Mouse (Mus musculus): ENCODE data around the gene Nfkbil1.

Nfkbil1 gene

DNA sequence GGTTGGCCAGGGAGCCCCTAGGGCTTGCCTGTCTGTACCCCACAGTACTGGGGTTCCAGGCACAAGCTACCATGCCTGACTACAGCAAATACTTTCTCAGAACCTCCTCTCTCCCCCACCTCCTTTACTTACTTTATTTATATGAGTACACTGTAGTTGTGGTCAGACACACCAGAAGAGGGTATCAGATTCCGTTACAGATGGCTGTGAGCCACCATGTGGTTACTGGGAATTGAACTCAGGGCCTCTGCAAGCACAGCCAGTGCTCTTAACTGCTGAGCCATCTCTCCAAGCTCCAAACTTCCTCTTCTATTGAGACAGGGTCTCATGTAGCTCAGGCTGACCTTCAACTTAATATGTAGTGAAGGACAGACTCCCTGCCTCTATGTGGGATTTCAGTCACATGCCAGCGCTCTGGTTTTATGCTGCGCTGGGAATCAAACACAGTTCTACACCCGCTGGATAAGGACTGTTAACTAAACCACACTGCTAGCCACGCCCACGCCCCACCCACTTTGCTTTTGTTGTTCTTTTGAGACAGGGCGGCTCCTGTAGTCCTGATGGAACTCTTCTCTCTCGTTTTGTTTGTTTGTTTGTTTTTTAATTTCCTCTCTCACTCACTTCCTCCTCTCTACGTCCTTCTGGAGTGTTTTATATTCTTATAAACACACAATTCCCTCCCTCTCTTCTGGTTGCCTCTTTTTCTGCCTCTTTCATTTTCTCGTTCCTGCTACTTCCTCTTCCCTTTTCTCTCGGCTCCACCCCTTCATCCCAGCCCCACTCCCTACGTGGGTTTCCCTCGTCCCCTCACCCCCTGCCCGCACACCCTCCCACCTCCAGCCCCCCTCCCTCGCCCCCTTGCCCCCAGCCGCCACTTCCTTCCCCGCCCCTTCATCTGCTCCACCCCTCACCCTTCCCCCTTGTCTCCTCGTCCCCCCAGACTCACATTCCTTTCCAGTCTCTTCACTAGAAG lies 49.7 kb downstream of the Nfkbil1 start:
- in situ Hi-C loops (cut with MboI, MseI), result no loop called here

DNA sequence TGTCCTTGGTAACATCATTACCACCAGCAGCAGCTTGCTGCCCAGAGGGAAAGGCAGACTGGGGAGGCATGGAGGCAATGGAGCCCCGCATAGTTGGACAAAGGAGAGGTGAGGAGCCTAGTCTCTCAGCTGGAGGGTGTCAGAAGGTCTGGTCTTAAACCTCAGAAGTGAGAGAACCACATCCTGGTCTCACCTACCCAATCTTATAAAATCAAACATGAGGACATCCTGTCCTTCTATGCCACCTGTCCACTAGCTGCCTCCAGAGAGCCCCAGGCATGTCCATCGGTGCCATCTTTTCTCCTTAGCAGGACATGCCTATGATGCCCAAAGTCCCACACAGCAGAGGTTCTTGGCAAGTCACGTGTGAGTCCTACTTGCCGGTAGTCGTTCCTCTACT lies 55.5 kb downstream of the Nfkbil1 start:
- in situ Hi-C loops (cut with MboI, MseI), result no loop called here

DNA sequence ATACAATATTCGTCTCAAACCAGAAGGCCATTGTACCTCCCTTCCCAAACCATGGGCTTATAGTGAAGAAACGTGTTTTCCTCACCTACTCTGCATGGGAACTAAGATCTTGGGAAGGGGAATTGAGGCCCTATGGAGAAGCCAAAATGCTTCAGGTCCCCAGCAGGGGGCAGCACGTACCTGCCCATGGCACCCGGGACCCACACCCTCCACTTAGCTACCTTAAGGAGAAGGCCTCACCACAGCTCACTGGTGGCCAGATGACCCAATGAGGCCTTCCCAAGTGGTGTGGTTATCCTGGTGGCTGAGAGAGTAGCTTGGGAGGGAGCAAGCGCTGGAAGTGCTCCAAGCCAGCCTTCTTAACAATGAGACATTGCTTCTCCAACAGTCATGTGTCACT lies 57.1 kb downstream of the Nfkbil1 start:
- in situ Hi-C loops (cut with MboI, MseI), result no loop called here

DNA sequence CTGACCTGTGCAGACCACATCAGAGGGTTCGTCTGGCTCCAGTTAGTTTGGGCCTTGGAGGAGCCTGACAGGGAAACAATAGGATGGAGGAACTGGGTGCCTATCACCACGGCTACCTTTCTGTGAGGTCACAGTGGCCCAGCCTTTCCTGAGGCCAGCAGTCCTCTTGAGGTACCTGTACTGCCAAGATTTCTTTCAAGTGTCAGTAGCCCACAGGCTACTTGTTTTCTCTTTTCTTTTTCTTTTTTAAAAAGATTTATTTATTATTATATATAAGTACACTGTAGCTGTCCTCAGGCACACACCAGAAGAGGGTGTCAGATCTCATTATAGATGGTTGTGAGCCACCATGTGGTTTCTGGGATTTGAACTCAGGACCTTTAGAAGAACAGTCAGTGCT lies 59.6 kb downstream of the Nfkbil1 start, which contains the start of gene Aif1:
Gene Aif1, minus strand, starts transcription at position 101 of the 400 bp plus-strand sequence.
- in situ Hi-C loops (cut with MboI, MseI), result no loop called here

DNA sequence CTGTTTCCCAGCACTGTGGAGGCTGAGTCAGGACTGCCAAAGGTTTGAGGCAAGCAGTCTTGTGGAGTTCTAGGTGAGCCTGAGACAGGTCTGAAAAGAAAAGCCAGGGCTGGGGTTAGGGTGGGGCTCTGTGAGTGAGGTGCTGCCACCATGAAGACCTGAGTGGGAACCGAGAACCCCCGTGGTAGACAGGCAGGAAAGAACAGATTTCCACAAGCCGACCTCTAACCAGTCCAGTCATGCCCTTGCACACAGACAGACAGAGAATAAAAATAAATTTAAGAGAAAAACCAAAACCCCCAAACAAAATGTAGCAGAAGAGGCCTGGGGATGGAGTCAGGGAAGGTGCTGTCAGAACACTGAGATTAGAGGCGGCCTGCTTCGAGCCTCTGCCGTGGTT lies 60.2 kb downstream of the Nfkbil1 start:
- in situ Hi-C loops (cut with MboI, MseI), result no loop called here

DNA sequence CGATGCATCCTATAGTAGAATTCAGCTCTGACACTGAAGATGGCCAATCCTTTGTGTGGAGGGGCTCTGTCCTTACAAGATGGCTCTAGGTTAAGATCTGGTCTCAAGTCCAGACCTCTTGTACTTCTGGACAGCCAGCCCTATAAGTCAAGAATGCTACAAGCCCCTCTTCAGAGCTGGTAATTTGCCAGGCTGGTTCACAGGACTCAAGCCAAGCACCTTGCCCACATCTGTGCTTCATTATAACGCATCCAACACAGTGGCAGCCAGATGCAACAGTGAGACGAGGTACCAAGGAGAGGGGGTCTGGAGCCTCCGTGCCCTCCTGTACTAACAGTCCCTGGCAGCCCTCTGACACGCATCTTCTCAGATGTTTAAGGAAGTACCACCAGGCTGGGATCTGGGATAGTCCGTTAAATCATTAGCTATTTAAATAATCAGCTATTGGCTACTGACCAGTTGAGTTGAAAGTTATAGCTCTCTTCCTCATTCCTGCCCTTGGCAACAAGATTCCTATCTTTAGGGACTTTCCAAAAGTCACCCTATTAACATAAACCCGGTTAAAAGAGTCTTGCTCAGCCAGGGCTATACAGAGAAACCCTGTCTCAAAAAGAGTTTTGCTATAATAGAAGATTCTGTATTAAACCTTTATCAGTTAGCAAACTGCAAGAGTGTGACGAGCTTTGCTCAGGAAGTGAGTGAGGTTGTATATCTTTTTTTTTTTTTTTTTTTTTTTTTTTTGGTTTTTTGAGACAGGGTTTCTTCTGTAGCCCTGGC lies 61.2 kb downstream of the Nfkbil1 start:
- in situ Hi-C loops (cut with MboI, MseI), result no loop called here

DNA sequence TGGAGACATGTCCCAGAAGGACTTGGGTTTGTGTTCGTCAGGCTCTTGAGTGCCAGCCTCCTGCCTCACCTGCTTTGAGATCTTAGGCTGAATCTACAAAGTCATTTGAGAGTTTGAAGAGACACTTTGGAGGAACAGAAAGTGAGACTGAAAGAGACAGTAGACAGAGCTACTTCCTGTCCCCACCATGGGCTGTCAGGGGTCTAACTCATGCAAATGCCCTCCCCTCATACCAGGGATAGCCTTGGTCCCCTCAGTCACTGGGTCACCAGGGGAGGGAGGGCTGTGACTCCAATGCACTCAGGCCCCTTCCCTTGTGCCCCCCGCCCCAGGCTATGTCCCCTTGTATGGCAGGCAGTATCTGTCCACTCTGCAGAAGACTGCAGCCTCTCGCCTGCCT lies 62.3 kb downstream of the Nfkbil1 start:
- in situ Hi-C loops (cut with MboI, MseI), result no loop called here

DNA sequence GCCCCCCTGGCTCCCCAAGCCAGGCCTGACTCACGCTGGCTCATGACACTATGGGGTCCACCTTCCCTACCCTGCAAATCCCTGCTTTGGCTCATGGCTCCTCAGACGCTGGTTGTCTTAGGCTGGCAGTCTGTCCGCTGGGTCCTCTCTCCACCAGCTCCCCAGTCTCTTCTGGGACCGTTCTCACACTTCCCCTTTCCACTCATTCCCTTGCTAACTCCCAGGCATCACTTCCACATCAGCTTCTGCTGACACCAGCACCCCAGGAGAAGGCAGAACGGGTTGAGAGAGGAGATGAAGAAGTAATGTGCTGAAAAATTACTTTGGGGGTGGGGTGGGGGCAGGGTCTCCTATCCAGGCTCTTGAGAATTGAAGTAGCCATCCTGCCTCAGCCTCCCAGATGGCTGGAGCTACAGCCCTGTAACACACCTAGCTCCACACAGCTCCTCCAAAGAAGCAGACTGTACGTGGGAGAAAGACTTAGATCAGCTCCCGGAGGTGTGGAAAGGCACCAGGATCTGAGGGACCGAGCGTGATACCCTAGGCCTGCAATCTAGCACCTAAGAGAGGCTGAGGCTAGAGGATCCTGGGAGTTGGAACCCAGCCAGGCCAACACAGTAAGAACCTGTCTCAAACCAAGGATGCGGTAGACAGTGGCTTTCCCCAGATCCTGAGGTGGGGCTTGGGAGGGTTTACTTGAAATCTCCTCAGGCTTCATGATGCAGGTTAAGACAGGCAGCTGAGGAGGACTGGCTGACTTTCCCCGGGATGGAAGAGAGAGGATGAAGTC lies 63.0 kb downstream of the Nfkbil1 start:
- in situ Hi-C loops (cut with MboI, MseI), result no loop called here
